Mouse (Mus musculus): ENCODE data around the gene Gm42791.
A peak's percentile ranks its signal among the peaks of the same experiment; 100 is the strongest.

Gm42791 gene

GRCm38 (mm10) chr5:148978458-148979165 lies 16.3 kb downstream of the Gm42791 start:
- DNase-seq (ENCODE audit: low spot score in 2 of 2) = no peak

DNA sequence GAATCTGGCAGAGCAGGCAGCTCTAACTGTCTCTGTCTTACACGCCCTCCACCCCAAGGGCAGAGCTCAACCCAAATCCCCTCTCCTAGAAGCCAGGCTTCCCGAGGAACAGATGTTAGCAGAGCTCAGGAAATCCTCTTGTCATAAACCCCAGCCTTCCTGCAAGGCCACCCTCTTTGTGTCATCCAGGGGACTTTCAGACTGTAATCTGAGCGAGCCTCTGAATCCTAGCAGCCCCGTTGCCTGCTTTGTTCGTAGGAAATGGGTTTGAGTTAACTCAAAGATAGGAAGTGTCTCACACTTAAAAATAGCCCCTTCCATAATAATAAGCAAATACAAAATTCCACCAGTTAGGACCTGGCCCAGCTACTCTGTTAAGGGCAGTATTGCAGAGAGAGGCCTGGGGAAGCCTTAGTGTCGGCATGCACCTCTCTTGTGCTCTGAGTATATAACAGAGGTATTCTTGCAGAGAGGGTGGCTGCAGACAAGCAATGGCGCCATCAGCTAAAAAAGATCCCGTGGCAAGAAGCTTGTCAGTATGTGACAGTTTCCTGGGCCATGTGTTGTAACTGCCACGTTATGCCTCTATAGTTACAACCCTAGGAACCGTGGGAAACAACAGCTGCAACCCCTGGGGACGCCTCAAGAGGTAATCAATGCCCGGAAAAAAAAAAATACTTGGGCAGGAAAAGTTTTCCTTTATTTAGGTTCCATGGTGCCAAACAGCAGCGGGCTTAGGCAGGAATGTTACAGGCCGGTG lies 17.1 kb downstream of the Gm42791 start:
- no peak for DNase-seq (ENCODE audit: low spot score in 2 of 2)

GRCm38 (mm10) chr5:148976876-148977275 lies 18.1 kb downstream of the Gm42791 start:
- no peak for DNase-seq (ENCODE audit: low spot score in 2 of 2)

GRCm38 (mm10) chr5:148975035-148975434 lies 19.9 kb downstream of the Gm42791 start:
- no peak for DNase-seq (ENCODE audit: low spot score in 2 of 2)

GRCm38 (mm10) chr5:148973019-148973668 lies 21.8 kb downstream of the Gm42791 start:
- no peak for DNase-seq (ENCODE audit: low spot score in 2 of 2)

GRCm38 (mm10) chr5:148972167-148972566 lies 22.8 kb downstream of the Gm42791 start:
- DNase-seq (ENCODE audit: low spot score in 2 of 2) = no peak

GRCm38 (mm10) chr5:148969648-148970047 lies 25.3 kb downstream of the Gm42791 start:
- DNase-seq (ENCODE audit: low spot score in 2 of 2) = no peak

GRCm38 (mm10) chr5:148968958-148969576 lies 25.9 kb downstream of the Gm42791 start:
- no peak for DNase-seq (ENCODE audit: low spot score in 2 of 2)

DNA sequence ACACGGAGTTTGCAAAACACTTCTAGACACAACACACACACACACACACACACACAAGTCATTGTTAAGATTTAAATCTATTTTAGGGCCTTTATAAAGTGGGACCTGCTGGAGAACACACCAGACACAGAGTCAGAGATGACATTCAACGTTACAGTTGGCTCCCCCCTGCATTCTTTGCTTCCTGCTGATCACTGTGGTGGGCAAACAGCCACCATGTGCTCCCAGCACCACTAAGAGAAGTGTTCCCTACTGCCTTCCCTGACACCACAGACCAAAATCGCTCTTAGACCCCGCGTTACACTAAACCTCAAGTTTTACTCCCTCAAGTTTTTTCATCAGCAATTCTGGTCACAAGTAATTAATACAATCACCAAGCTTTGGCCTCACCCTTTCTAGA lies 26.8 kb downstream of the Gm42791 start:
- no peak for DNase-seq (ENCODE audit: low spot score in 2 of 2)

- DNase-seq (ENCODE audit: low spot score in 2 of 2) = no peak
Observed at GRCm38 (mm10) chr5:148966395-148966794, 28.6 kb downstream of the Gm42791 start.

DNA sequence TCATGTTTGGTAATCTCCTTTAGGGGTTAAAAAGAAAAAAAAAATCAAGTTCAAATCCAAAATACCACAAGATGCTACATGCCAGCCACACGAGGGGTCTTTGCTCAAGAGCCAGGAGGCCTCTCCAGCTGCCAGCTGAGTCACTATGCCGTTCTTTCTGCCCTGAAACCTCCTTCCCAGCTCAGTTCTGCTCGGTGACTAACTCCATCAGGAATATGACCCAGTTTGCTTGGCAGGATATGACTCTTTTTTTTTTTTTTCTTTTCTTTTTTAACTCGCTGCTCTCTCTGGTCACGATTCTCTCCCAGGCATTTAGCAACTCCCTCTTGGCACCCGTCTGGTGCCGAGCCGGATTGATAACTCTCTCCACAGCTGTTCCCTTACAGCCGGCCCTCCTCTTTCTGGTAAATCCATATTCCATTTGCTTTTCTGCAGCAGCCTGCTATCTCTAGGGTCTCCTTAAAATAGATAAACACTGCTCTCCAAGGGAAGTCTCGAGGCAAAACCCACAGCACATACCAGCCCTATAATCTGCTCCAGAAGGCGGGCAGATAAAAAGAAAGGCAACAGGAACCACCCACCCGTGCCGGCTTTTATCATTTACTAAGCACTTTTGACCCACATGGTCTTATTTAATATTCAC lies 29.1 kb downstream of the Gm42791 start:
- DNase-seq (ENCODE audit: low spot score in 2 of 2) = peak; percentile 69 to 86

- DNase-seq (ENCODE audit: low spot score in 2 of 2) = peak; percentile 45 to 48
Observed at GRCm38 (mm10) chr5:148965089-148965591, 29.8 kb downstream of the Gm42791 start.

- DNase-seq (ENCODE audit: low spot score in 2 of 2) = no peak
Observed at GRCm38 (mm10) chr5:148964251-148964650, 30.7 kb downstream of the Gm42791 start.

- DNase-seq (ENCODE audit: low spot score in 2 of 2) = no peak
Observed at GRCm38 (mm10) chr5:148960211-148960610, 34.7 kb downstream of the Gm42791 start.

GRCm38 (mm10) chr5:148959068-148959990 lies 35.6 kb downstream of the Gm42791 start:
- DNase-seq (ENCODE audit: low spot score in 2 of 2) = peak; percentile 78 to 92

DNA sequence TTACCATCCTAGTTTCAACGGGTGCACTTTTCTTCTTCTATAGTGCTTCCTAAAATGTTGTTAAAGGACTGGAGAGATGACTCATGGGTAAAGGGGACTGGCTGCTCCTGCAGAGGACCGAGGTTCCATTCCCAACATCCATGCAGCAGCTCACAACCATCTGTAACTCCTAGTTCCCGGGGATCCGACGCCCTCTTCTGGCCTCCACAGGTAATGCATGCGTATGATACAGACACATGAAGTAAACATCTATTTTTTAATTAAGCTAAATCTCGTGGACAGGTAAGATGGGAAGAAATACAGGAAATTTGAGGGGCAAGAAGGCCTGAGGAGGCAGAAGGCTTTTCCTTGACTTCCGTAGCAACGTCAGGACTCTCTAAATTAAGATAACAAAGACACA lies 36.6 kb downstream of the Gm42791 start:
- DNase-seq (ENCODE audit: low spot score in 2 of 2) = no peak

DNA sequence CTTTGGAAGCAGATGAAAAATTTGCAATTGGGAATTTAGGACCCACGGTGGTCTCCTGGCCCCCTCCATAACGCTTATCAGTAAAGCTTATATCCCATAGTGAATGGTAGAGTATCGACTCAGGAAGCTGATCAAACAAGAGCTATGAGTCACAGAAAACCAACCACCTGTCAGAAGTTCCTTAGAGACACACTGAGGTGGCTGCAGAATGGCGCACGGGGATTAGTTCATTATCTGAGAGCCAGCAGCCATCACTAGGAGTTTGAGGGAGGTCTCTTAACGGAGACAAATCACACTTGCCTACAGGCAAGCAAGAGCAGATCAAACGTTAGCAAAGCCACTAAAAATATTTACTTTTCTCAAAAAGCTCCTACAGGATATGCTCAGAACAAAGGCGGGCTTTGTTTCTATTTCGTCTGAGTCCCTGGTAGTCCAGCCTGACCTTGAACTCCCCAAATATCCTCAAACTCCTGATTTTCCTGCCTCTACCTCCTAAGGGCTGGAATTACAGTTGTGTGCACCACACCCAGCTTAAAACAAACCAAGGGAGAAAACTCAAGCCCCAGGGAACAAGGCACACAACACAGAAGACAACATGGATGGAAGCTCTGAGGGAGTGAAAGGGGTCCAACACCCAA lies 37.9 kb downstream of the Gm42791 start:
- no peak for DNase-seq (ENCODE audit: low spot score in 2 of 2)

- no peak for DNase-seq (ENCODE audit: low spot score in 2 of 2)
Observed at GRCm38 (mm10) chr5:148956091-148956490, 38.9 kb downstream of the Gm42791 start.

DNA sequence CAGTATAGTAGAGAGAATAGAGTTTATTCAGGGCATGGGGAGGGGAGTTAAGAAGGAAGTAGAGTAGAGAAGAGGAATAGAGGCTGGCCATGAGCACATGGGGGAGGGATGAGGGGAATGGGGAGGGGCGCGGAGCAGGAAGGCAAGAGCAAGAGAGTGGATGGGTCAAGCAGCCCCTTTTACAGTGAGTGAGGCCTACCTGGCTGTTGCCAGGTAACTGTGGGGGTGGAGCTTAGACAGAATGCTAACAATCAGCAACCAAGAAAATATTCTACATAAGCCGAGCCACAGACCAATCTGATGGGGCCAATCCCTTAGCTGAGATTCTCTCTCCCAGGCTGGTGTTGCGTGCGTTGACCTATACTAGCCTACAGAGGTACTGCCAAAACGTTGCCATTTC lies 39.4 kb downstream of the Gm42791 start:
- DNase-seq (ENCODE audit: low spot score in 2 of 2) = no peak
